Mouse (Mus musculus) left cerebral cortex, adult 2 months (tissue): ENCODE data around the gene Ica1. TPM values are rescaled to one million over a fixed set of nuclear protein-coding genes. Genes with fewer than 3 reads are reported as not detected.
A peak's percentile ranks its signal among the peaks of the same experiment; 100 is the strongest.

Experiments used
- DNase-seq, 2 experiments: peaks; one replicate each; pipeline ENCODE4 v3.0.0; 2021 to 2022; ENCODE audit warnings: low spot score in 2 of 2, mixed read lengths in 1 of 2; ENCODE audit errors: extremely low spot score in 1 of 2
- H3K27ac ChIP-seq: fragments of 200-600 bp; 2 replicates; pipeline ENCODE4 v1.8.1; 2022
- H3K4me3 ChIP-seq: fragments of 200-600 bp; 2 replicates; pipeline ENCODE4 v1.8.1; 2022
- CTCF ChIP-seq: fragments of 200-600 bp; IDR thresholded peaks from 2 replicates; pipeline ENCODE4 v1.8.1; 2022; ENCODE audit warnings: antibody characterized with exemption, mild to moderate bottlenecking, moderate library complexity
- intact Hi-C: fragments of 180-260 bp; cut with DNase I; formaldehyde crosslinking; loops from one replicate; pipeline ENCODE4 v1.15.1; 2025
- total RNA-seq, 2 experiments: library from RNA; stranded (reverse); gene quantifications; 2 replicates each; pipeline ENCODE4 v1.2.3; 2021

Ica1 gene
- total RNA-seq, 2 experiments from 2014 or later, result 65.4 to 72.6 TPM

- no peak for DNase-seq
- no peak for TF ChIP-seq CTCF
- no peak overlapping the region for H3K4me3 ChIP-seq
- no peak overlapping the region for H3K27ac ChIP-seq
- intact Hi-C loops, result no loop called here
These were observed 67.0 kb downstream of the Ica1 start for GRCm38 (mm10) chr6:8711246-8711645.

- intact Hi-C loops, result loop anchor here (5.0 kb wide), 1 partner anchor 183 kb away; no protein-coding TSS in a partner anchor
- Histone ChIP-seq H3K27ac (peak overlapping the region; percentile 68; the same call in 1 of the 2 replicates), H3K4me3 (no peak overlapping the region)
- TF ChIP-seq CTCF, result peak; percentile 56
- no peak for DNase-seq
These were observed 83.4 kb downstream of the Ica1 start for GRCm38 (mm10) chr6:8694636-8695514.

- intact Hi-C loops, result loop anchor here (5.0 kb wide), 1 partner anchor 182 kb away; no protein-coding TSS in a partner anchor
- no peak for DNase-seq
- H3K27ac ChIP-seq, result peak overlapping the region; percentile 68
- TF ChIP-seq CTCF, result no peak
- H3K4me3 ChIP-seq, result no peak overlapping the region
These were observed 84.2 kb downstream of the Ica1 start for GRCm38 (mm10) chr6:8693926-8694635.

- intact Hi-C loops, result loop anchor here (5.0 kb wide), 1 partner anchor 181 kb away; no protein-coding TSS in a partner anchor
- Histone ChIP-seq H3K27ac (peak overlapping the region; percentile 68), H3K4me3 (no peak overlapping the region)
- DNase-seq, result no peak
- no peak for TF ChIP-seq CTCF
These were observed 85.0 kb downstream of the Ica1 start for GRCm38 (mm10) chr6:8693141-8693881.

GRCm38 (mm10) chr6:8691199-8691975 is 86.9 kb downstream of the Ica1 start:
- H3K27ac ChIP-seq, result no peak overlapping the region
- DNase-seq, result no peak
- TF ChIP-seq CTCF, result no peak
- no peak overlapping the region for H3K4me3 ChIP-seq
- intact Hi-C loops, result loop anchor here (5.0 kb wide), 1 partner anchor 179 kb away; no protein-coding TSS in a partner anchor

- intact Hi-C loops, result loop anchor here (5.0 kb wide), 1 partner anchor 178 kb away; no protein-coding TSS in a partner anchor
- Histone ChIP-seq H3K27ac (no peak overlapping the region), H3K4me3 (no peak overlapping the region)
- no peak for DNase-seq
- no peak for TF ChIP-seq CTCF
These were observed 87.8 kb downstream of the Ica1 start for GRCm38 (mm10) chr6:8690441-8690840.

GRCm38 (mm10) chr6:8686678-8687580 is 91.4 kb downstream of the Ica1 start:
- intact Hi-C loops, result no loop called here
- no peak for TF ChIP-seq CTCF
- Histone ChIP-seq H3K4me3 (no peak overlapping the region), H3K27ac (no peak overlapping the region)
- no peak for DNase-seq

- intact Hi-C loops, result no loop called here
- Histone ChIP-seq H3K4me3 (no peak overlapping the region), H3K27ac (no peak overlapping the region)
- no peak for DNase-seq
- TF ChIP-seq CTCF, result no peak
These were observed 94.9 kb downstream of the Ica1 start for GRCm38 (mm10) chr6:8683379-8683778.

GRCm38 (mm10) chr6:8680931-8681330 is 97.4 kb downstream of the Ica1 start:
- no peak for TF ChIP-seq CTCF
- intact Hi-C loops, result no loop called here
- DNase-seq, result no peak
- Histone ChIP-seq H3K4me3 (no peak overlapping the region), H3K27ac (no peak overlapping the region)

GRCm38 (mm10) chr6:8673013-8673412 is 105.3 kb downstream of the Ica1 start:
- DNase-seq, result no peak
- intact Hi-C loops, result no loop called here
- no peak overlapping the region for H3K27ac ChIP-seq
- H3K4me3 ChIP-seq, result no peak overlapping the region
- no peak for TF ChIP-seq CTCF
